Mouse (Mus musculus) spleen, adult 2 months (tissue): ENCODE results near the gene Rhoj.

Experiments used
- CTCF ChIP-seq: fragments of 200-500 bp; IDR thresholded peaks from 2 replicates; pipeline ENCODE4 v1.5.1; 2011; ENCODE audit warnings: mild to moderate bottlenecking, inconsistent platforms; ENCODE audit not compliant: insufficient read depth, insufficient read length, insufficient replicate concordance; ENCODE audit errors: extremely low read depth
- POLR2A ChIP-seq: fragments of 200-500 bp; IDR thresholded peaks from 2 replicates; pipeline ENCODE4 v1.6.1; 2011; ENCODE audit warnings: low read depth, low read length, inconsistent platforms

DNA sequence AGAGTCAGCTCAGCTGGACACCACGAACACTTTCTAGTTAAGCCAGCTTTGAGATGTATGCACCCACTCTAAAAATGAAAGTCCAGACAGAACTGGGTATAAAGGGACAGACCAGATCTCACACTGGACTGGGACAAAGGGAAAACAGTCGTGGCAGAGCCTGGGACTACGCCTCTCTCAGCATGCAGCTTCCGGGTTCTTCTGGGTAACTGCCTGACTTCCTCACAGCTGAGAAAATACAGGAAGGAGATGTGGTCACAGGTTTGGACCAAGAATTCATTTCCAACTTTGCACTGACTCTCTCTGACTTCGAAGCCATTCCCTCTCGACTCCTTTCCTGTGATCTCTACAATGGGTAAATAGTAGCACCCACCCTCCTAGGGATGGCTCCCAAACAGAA is 106.9 kb downstream of the Rhoj start:
- TF ChIP-seq CTCF (no peak), POLR2A (no peak)
